ENCODE assay signal across 10 mouse cellular contexts in genomic region chr16:18587847-18588737, GRCm38 (mm10). TPM values are rescaled to one million over a fixed set of nuclear protein-coding genes. Genes with fewer than 3 reads are reported as not detected.
DNase-seq lines count a peak whose midpoint lies in the region; ATAC-seq and TF ChIP-seq lines count a peak whose summit lies in the region.
"Had no signal": no experiment of that assay in that cellular context is flagged by ENCODE, and none has a peak within 500 bp of the region (broad histone marks: within the 10 kb centered on the region; RNA-seq: fewer than 3 reads in every experiment).

No protein-coding gene starts in this region.

- DNase-seq in embryo, embryonic 10.5 days (ENCODE audit: low spot score) = peak; percentile 62
- DNase-seq in embryo, embryonic 10 days (ENCODE audit: low spot score) = no peak
- no peak for DNase-seq in limb, embryonic 14.5 days (ENCODE audit: low spot score)
- no peak for DNase-seq in cerebellum, adult 11 months
- DNase-seq in spleen, postnatal 4 days (ENCODE audit: low spot score in 2 of 2) = no peak
- DNase-seq: adrenal gland, postnatal 14 days; spleen, adult 18-20 months had no signal

- H3K27me3 ChIP-seq in megakaryocyte, embryonic 14.5 days (replicated peaks) = peaks cover 97% of the 10 kb centered on the region
- peaks cover 94% of the 10 kb centered on the region for H3K27me3 ChIP-seq in limb, embryonic 14.5 days (ENCODE audit: control insufficient read depth, insufficient read depth, low read length)
- H3K27me3 ChIP-seq in stomach, embryonic 16.5 days (ENCODE audit: control insufficient read depth, insufficient read depth, low read length) = peaks cover 90% of the 10 kb centered on the region

- no peak overlapping the region for H3K27ac ChIP-seq in limb, embryonic 14.5 days (replicated peaks; ENCODE audit: low read depth, low read length)
- H3K27ac ChIP-seq in stomach, embryonic 16.5 days (ENCODE audit: low read length) = no peak overlapping the region

- peak overlapping the region; percentile 77 for H3K4me2 ChIP-seq in limb, embryonic 14.5 days (replicated peaks; ENCODE audit: low read depth, low read length, severe bottlenecking)
- H3K4me2 ChIP-seq in stomach, embryonic 16.5 days (ENCODE audit: low read depth, low read length) = peak overlapping the region; percentile 39; the same call in 1 of the 2 replicates

- no peaks in the 10 kb centered on the region; the same call in 1 of the 2 replicates for H3K9me3 ChIP-seq in megakaryocyte, embryonic 14.5 days
- H3K9me3 ChIP-seq in limb, embryonic 14.5 days (ENCODE audit: control insufficient read depth, low read length) = no peaks in the 10 kb centered on the region
- no peaks in the 10 kb centered on the region for H3K9me3 ChIP-seq in stomach, embryonic 16.5 days (replicated peaks; ENCODE audit: control insufficient read depth, low read length)

- H3K4me3 ChIP-seq in megakaryocyte, embryonic 14.5 days (replicated peaks) = peak overlapping the region; percentile 53
- peak overlapping the region; percentile 50 for H3K4me3 ChIP-seq in limb, embryonic 14.5 days (replicated peaks; ENCODE audit: low read length)
- peak overlapping the region; percentile 27 for H3K4me3 ChIP-seq in stomach, embryonic 16.5 days (replicated peaks; ENCODE audit: low read length)

- ATAC-seq in megakaryocyte, adult 5-6 weeks (ENCODE audit: poor library complexity, severe bottlenecking) = no peak
- peak; percentile 23; the same call in 1 of the 2 replicates for ATAC-seq in limb, embryonic 14.5 days (ENCODE audit: low FRiP score, low read depth)
- ATAC-seq in stomach, embryonic 16.5 days (ENCODE audit: insufficient read depth, low FRiP score) = no peak

- WGBS in limb, embryonic 14.5 days = 3% methylated on average over 52 of the region's 57 CpGs
- 7% methylated on average over 57 of the region's 57 CpGs for WGBS in stomach, embryonic 16.5 days

- H3K4me1 ChIP-seq in megakaryocyte, embryonic 14.5 days = peaks cover 63% of the 10 kb centered on the region
- H3K4me1 ChIP-seq in limb, embryonic 14.5 days (ENCODE audit: control insufficient read depth, insufficient read depth, low read length) = peaks cover 16% of the 10 kb centered on the region
- peaks cover 37% of the 10 kb centered on the region for H3K4me1 ChIP-seq in stomach, embryonic 16.5 days (ENCODE audit: control insufficient read depth, insufficient read depth, low read length)

- H3K9ac ChIP-seq in limb, embryonic 14.5 days (ENCODE audit: low read depth, low read length, severe bottlenecking) = 0 out of 2 replicates have a peak overlapping the region, but pooled peaks have one; percentile 31
- H3K9ac ChIP-seq in stomach, embryonic 16.5 days (ENCODE audit: low read length) = no peak overlapping the region

- TF ChIP-seq POLR2A in limb, embryonic 14.5 days (IDR thresholded peaks at IDR 0.05; ENCODE audit: borderline replicate concordance, extremely low read depth, insufficient read depth, insufficient read length) = no peak

- H3K36me3 ChIP-seq in megakaryocyte, embryonic 14.5 days (replicated peaks; ENCODE audit: low read length) = no peaks in the 10 kb centered on the region
- H3K36me3 ChIP-seq in limb, embryonic 14.5 days (ENCODE audit: control insufficient read depth, insufficient read depth, low read length) = no peaks in the 10 kb centered on the region
- H3K36me3 ChIP-seq in stomach, embryonic 16.5 days (ENCODE audit: control insufficient read depth, insufficient read depth, low read length) = no peaks in the 10 kb centered on the region

RNA-seq across cellular contexts. Expression of gene Tbx1, which starts 2.4 kb away (rescaled TPM):
- polyA plus RNA-seq in megakaryocyte, embryonic 14.5 days (2012; ENCODE audit: insufficient read depth, low replicate concordance) = not detected in 2 replicates
- total RNA-seq in megakaryocyte, adult 5-6 weeks (2015) = not detected in 2 replicates
- total RNA-seq in megakaryocyte, adult 5-6 weeks (2017) = not detected in 2 replicates
- 12.1 and 16.0 TPM in 2 replicates for polyA plus RNA-seq in limb, embryonic 14.5 days (2012; rRNA removed)
- 8.0 and 8.7 TPM in 2 replicates for polyA plus RNA-seq in limb, embryonic 14.5 days (2014; fragmentation: Nextera tagmentation; extraction: Ambion mirVana)
- 0.20 and 0.84 TPM in 2 replicates for polyA plus RNA-seq in stomach, embryonic 16.5 days (2015; fragmentation: Nextera tagmentation; extraction: Ambion mirVana)
- total RNA-seq: adrenal gland, postnatal 14 days had no signal

RNA-seq across cellular contexts. Expression of gene Gp1bb, which starts 34.1 kb away (rescaled TPM):
- 3,910 and 6,936 TPM in 2 replicates for polyA plus RNA-seq in megakaryocyte, embryonic 14.5 days (2012; ENCODE audit: insufficient read depth, low replicate concordance)
- 0.38 and 0.55 TPM in 2 replicates for total RNA-seq in megakaryocyte, adult 5-6 weeks (2015)
- total RNA-seq in megakaryocyte, adult 5-6 weeks (2017) = 0.70 TPM in 1 of 2 replicates, not detected in the other
- 3.0 and 4.5 TPM in 2 replicates for polyA plus RNA-seq in limb, embryonic 14.5 days (2012; rRNA removed)
- 3.7 and 4.3 TPM in 2 replicates for polyA plus RNA-seq in limb, embryonic 14.5 days (2014; fragmentation: Nextera tagmentation; extraction: Ambion mirVana)
- polyA plus RNA-seq in stomach, embryonic 16.5 days (2015; fragmentation: Nextera tagmentation; extraction: Ambion mirVana) = 0.68 and 0.74 TPM in 2 replicates

RNA-seq across cellular contexts. Expression of gene Gm49601, which starts 38.1 kb away (rescaled TPM):
- polyA plus RNA-seq in megakaryocyte, embryonic 14.5 days (2012; ENCODE audit: insufficient read depth, low replicate concordance) = 1.0 TPM in 1 of 2 replicates, not detected in the other
- 1.7 and 2.9 TPM in 2 replicates for total RNA-seq in megakaryocyte, adult 5-6 weeks (2015)
- total RNA-seq in megakaryocyte, adult 5-6 weeks (2017) = 0.61 and 3.2 TPM in 2 replicates
- polyA plus RNA-seq in limb, embryonic 14.5 days (2012; rRNA removed) = 34.5 and 42.9 TPM in 2 replicates
- 1.9 and 2.7 TPM in 2 replicates for polyA plus RNA-seq in limb, embryonic 14.5 days (2014; fragmentation: Nextera tagmentation; extraction: Ambion mirVana)
- 3.1 and 4.2 TPM in 2 replicates for polyA plus RNA-seq in stomach, embryonic 16.5 days (2015; fragmentation: Nextera tagmentation; extraction: Ambion mirVana)

RNA-seq across cellular contexts. Expression of gene Sept5, which starts 41.7 kb away (rescaled TPM):
- 8.0 and 10.3 TPM in 2 replicates for polyA plus RNA-seq in megakaryocyte, embryonic 14.5 days (2012; ENCODE audit: insufficient read depth, low replicate concordance)
- total RNA-seq in megakaryocyte, adult 5-6 weeks (2015) = 19.5 and 23.5 TPM in 2 replicates
- total RNA-seq in megakaryocyte, adult 5-6 weeks (2017) = 11.6 and 17.0 TPM in 2 replicates
- 94.5 and 97.4 TPM in 2 replicates for polyA plus RNA-seq in limb, embryonic 14.5 days (2012; rRNA removed)
- 43.4 and 44.0 TPM in 2 replicates for polyA plus RNA-seq in limb, embryonic 14.5 days (2014; fragmentation: Nextera tagmentation; extraction: Ambion mirVana)
- polyA plus RNA-seq in stomach, embryonic 16.5 days (2015; fragmentation: Nextera tagmentation; extraction: Ambion mirVana) = 26.8 and 37.7 TPM in 2 replicates

Comparison
In these comparisons a context has a peak if more than half of its experiments do, and no peak if none do; other contexts are left out.
1. RNA of gene Gp1bb, which starts 34.1 kb away (polyA plus RNA-seq): 3,910 to 6,936 TPM in megakaryocyte, embryonic 14.5 days; 3.0 to 4.5 TPM in limb, embryonic 14.5 days and 0.68 to 0.74 TPM in stomach, embryonic 16.5 days; every median in the first group is over 100 times any median in the second.
2. Peak in every context shown above with its lines, with median percentiles within 50 percentile points of each other: H3K4me3 ChIP-seq.